Mouse (Mus musculus): ENCODE measurements at regions not wholly inside any gene's neighbourhood (a gene's known extent, or its start where the extent isn't known, plus 50 kb on each side); places are given as distances from the start of the nearest gene placed in this dataset.
A peak's percentile ranks its signal among the peaks of the same experiment; 100 is the strongest.

GRCm38 (mm10) chr1:57267851-57268250 is 109.6 kb upstream of the 1700066M21Rik start:
- no peak for DNase-seq (ENCODE audit: extremely low read depth, low read depth, low spot score)

GRCm38 (mm10) chr1:57269679-57270354 is 107.6 kb upstream of the 1700066M21Rik start:
- no peak for DNase-seq (ENCODE audit: extremely low read depth, low read depth, low spot score)

GRCm38 (mm10) chr1:57272593-57272992 is 104.8 kb upstream of the 1700066M21Rik start:
- no peak for DNase-seq (ENCODE audit: extremely low read depth, low read depth, low spot score)

- no peak for DNase-seq (ENCODE audit: extremely low read depth, low read depth, low spot score)
Measured at GRCm38 (mm10) chr1:57281549-57281948, 95.9 kb upstream of the 1700066M21Rik start.

- DNase-seq (ENCODE audit: extremely low read depth, low read depth, low spot score): peak; percentile 91
Measured at GRCm38 (mm10) chr1:57296186-57296585, 81.2 kb upstream of the 1700066M21Rik start.

- no peak for DNase-seq (ENCODE audit: extremely low read depth, low read depth, low spot score)
Measured at GRCm38 (mm10) chr1:57298557-57298956, 78.9 kb upstream of the 1700066M21Rik start.

GRCm38 (mm10) chr1:57301260-57301979 is 76.0 kb upstream of the 1700066M21Rik start:
- no peak for DNase-seq (ENCODE audit: extremely low read depth, low read depth, low spot score)

- no peak for DNase-seq (ENCODE audit: extremely low read depth, low read depth, low spot score)
Measured at GRCm38 (mm10) chr1:57301980-57302331, 75.5 kb upstream of the 1700066M21Rik start.

- DNase-seq (ENCODE audit: extremely low read depth, low read depth, low spot score): no peak
Measured at GRCm38 (mm10) chr1:57304757-57305156, 72.7 kb upstream of the 1700066M21Rik start.

- no peak for DNase-seq (ENCODE audit: extremely low read depth, low read depth, low spot score)
Measured at GRCm38 (mm10) chr1:57322535-57322934, 54.9 kb upstream of the 1700066M21Rik start.

- no peak for DNase-seq (ENCODE audit: extremely low read depth, low read depth, low spot score)
Measured at GRCm38 (mm10) chr1:57323118-57323517, 54.3 kb upstream of the 1700066M21Rik start.

GRCm38 (mm10) chr1:57325585-57326165 is 51.7 kb upstream of the 1700066M21Rik start:
- DNase-seq (ENCODE audit: extremely low read depth, low read depth, low spot score): no peak
